ENCODE assay signal across 34 mouse cellular contexts in genomic region chr11:45544531-45544930, GRCm38 (mm10).
"Had no signal": no experiment of that assay in that cellular context is flagged by ENCODE, and none has a peak within 500 bp of the region (broad histone marks: within the 10 kb centered on the region; RNA-seq: fewer than 3 reads in every experiment).

No protein-coding gene starts in this region.

- H3K9me3 ChIP-seq: heart, embryonic 10.5 days; heart, embryonic 12.5 days; heart, embryonic 13.5 days; heart, embryonic 15.5 days; hindbrain, embryonic 10.5 days; hindbrain, embryonic 12.5 days; hindbrain, embryonic 13.5 days; hindbrain, embryonic 15.5 days; intestine, embryonic 15.5 days; kidney, embryonic 15.5 days had no signal

- H3K4me2 ChIP-seq: heart, embryonic 11.5 days; heart, embryonic 12.5 days; heart, embryonic 13.5 days; heart, embryonic 15.5 days; hindbrain, embryonic 12.5 days; hindbrain, embryonic 13.5 days; hindbrain, embryonic 14.5 days; hindbrain, embryonic 15.5 days; intestine, embryonic 15.5 days; kidney, embryonic 15.5 days had no signal

- ATAC-seq: hindbrain, embryonic 16.5 days; hindbrain, postnatal 0 days; inflammation-experienced regulatory T-cells, adult 6 months; intestine, embryonic 15.5 days; intestine, embryonic 16.5 days; intestine, postnatal 0 days had no signal

- H3K27ac ChIP-seq: heart, embryonic 10.5 days; heart, embryonic 13.5 days; heart, embryonic 15.5 days; hindbrain, embryonic 10.5 days; hindbrain, embryonic 12.5 days; hindbrain, embryonic 13.5 days; hindbrain, embryonic 14.5 days; hindbrain, embryonic 15.5 days; hindbrain, postnatal 0 days; intestine, embryonic 15.5 days; kidney, embryonic 15.5 days; kidney, postnatal 0 days; layer of hippocampus, adult 2 months; left cerebral cortex, adult 2 months had no signal

- H3K4me3 ChIP-seq: heart, embryonic 10.5 days; heart, embryonic 12.5 days; heart, embryonic 13.5 days; heart, embryonic 15.5 days; hindbrain, embryonic 10.5 days; hindbrain, embryonic 12.5 days; hindbrain, embryonic 13.5 days; hindbrain, embryonic 15.5 days; intestine, embryonic 15.5 days; kidney, embryonic 15.5 days; layer of hippocampus, adult 2 months; left cerebral cortex, adult 2 months had no signal

- DNase-seq: heart, postnatal 10 days; heart, postnatal 14 days; heart, postnatal 36 days; kidney, adult 11 months; kidney, adult 18-20 months; kidney, adult 2 months; kidney, adult 8-10 months; kidney, adult 9 months; kidney, postnatal 10 days; kidney, postnatal 14 days; kidney, postnatal 25 days; kidney, postnatal 4 days; layer of hippocampus, adult 9-11 months; layer of hippocampus, postnatal 36 days had no signal

- H3K4me1 ChIP-seq: hindbrain, embryonic 10.5 days; hindbrain, embryonic 15.5 days; intestine, embryonic 15.5 days; kidney, embryonic 15.5 days had no signal

- H3K36me3 ChIP-seq: heart, embryonic 10.5 days; heart, embryonic 12.5 days; heart, embryonic 13.5 days; heart, embryonic 15.5 days; hindbrain, embryonic 10.5 days; hindbrain, embryonic 12.5 days; hindbrain, embryonic 13.5 days; hindbrain, embryonic 15.5 days; intestine, embryonic 15.5 days; kidney, embryonic 15.5 days had no signal

- H3K9ac ChIP-seq: heart, embryonic 12.5 days; heart, embryonic 13.5 days; heart, embryonic 15.5 days; hindbrain, embryonic 12.5 days; hindbrain, embryonic 13.5 days; hindbrain, embryonic 14.5 days; hindbrain, embryonic 15.5 days; intestine, embryonic 15.5 days; kidney, embryonic 15.5 days had no signal

- H3K27me3 ChIP-seq: heart, embryonic 12.5 days; heart, embryonic 15.5 days; hindbrain, embryonic 12.5 days; hindbrain, embryonic 13.5 days; hindbrain, embryonic 15.5 days; intestine, embryonic 15.5 days; kidney, embryonic 15.5 days had no signal
